Mouse (Mus musculus) monocyte, adult 5-6 weeks (primary cell): ENCODE data around the gene Gm8369. TPM values are rescaled to one million over a fixed set of nuclear protein-coding genes. Genes with fewer than 3 reads are reported as not detected.
A peak's percentile ranks its signal among the peaks of the same experiment; 100 is the strongest.
"Not testable (repeated sequence)": the region's sequence is repeated elsewhere in the genome, so short reads cannot be mapped to it uniquely, and the experiment has no call there.

ENCODE experiments used
- ATAC-seq: fragments of 153-309, 156-312 bp; replicated peaks from 2 replicates; pipeline ENCODE4 v1.8.0; 2017; ENCODE audit warnings: mild to moderate bottlenecking; ENCODE audit not compliant: low TSS enrichment, insufficient number of reproducible peaks, severe bottlenecking, poor library complexity, low FRiP score
- total RNA-seq: library from RNA; stranded (forward); fragments of 200-1000, 200-491, 200-594 nt; gene quantifications from 3 replicates; pipeline ENCODE4 v1.2.3, GENCODE M21; 2017

The Gm8369 gene
- 50.1 to 131 TPM (median 127 TPM) in 3 replicates for total RNA-seq

DNA sequence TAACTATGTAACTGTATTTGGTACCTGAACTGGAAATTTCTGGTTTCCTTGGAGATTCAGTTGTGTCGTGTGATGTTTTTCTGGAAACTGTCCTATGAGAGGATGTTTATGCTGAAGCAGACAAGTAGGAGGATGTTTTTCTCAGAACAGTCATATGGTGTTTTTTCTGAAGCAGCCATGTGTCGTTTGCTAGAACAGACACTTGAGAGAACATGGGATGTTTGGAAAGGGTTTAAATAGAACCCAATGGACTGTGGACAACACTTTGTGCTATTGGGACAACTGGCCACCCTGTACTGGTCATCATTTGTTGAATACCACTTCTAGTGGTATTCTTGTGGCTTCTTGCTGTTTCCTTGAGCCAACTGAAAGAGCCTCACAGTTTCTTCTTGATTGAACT, at the start of gene Gm8369:
Gm8369 (plus strand) TSS at position 193 of the 400 bp plus-strand sequence.
- ATAC-seq = no peak

DNA sequence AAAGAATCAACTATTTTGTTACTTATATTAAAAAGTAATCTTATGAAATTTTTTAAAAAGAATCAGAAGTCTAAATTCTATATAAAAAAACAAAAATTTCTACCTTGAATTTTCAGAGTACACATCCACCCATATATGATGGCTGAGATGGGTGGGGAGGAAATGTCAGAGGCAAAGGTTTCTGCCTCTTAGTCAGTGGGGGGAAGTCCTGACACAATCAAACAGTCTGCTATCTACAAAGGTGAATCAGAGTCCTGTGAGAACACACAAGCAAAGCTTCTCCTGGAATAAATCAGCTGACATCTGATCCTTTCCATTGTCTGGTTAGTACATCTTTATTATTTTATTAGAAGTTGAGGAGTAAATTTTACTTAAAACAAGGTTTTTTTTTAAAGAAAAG, 42.4 kb upstream of the Gm8369 start, which contains the start of gene Ms4a4b:
Ms4a4b (plus strand) TSS at position 216 of the 400 bp plus-strand sequence.
- no peak for ATAC-seq

DNA sequence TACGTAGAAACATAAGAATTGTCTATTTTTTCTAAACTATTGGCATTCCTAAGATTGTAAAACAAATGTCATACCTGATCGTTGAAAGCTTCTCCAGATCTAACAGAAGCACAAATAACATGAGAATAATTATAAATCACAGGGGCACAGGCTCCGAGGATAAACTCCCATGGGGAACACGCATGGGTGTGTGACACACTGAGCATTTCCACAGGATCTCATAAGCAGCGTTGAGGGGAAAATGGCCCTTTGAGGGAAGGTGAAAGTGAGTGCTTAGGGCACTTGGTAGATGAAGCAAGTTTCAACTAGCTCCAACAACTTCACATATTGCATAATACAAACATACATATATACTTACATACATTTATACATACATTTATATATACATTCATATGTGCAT, 41.8 kb upstream of the Gm8369 start:
- no peak for ATAC-seq

DNA sequence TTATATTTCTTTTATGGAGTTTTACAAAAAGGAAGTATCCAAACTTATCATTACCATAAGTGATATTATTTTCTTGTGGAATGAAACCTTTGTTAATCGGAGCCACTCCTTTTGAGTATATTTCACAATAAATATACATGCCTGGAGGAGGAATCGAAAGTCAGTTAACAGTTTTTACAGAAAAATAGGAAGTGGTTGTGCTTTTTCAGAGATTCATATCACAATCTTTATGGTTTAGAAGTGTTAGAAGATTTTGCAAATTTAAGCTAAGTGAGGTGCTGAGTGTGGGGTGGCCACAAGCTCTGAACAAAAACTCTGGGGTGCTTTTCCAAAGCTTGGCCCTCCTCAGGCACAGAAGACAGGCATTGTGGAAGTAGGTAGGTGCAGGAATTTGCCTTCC, 38.5 kb upstream of the Gm8369 start:
- ATAC-seq = peak; percentile 76

DNA sequence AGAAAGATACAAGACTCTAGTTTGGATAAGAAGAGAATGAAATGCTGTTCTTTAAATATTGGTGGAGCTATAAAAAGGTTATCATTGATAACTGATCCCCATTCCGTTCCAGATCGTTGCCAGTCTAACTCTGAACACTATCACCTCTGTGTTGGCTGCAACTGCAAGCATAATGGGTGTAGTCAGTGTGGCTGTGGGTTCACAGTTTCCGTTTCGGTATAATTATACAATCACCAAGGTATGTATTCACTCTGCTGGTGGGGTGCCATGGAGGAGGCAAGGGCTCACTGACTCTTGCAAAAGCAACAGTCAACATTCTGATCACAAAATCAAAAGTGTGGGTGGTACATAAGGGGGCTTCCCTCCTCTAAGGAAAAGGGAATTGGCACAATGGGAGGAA, 26.7 kb upstream of the Gm8369 start:
- ATAC-seq = not testable (repeated sequence)

DNA sequence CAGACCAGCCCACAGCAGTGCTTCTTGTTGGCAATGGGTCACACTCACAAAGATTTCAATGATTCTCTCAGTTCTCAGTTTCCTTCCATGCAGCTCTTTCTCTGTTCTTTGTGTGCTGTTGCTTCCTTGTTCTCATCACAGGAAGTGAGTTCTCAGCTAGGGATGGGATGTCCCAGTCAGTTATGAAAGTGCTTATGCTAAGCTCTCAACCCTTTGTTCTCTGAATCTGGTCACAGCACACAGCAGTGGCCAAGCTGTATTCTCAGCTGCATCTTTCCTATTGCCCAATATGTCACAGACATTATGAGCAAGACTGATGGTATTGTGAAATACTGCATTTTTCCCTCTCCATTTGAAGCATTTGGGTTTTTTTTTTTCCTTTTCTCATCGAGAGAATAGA, 20.9 kb upstream of the Gm8369 start:
- peak; percentile 91 for ATAC-seq

DNA sequence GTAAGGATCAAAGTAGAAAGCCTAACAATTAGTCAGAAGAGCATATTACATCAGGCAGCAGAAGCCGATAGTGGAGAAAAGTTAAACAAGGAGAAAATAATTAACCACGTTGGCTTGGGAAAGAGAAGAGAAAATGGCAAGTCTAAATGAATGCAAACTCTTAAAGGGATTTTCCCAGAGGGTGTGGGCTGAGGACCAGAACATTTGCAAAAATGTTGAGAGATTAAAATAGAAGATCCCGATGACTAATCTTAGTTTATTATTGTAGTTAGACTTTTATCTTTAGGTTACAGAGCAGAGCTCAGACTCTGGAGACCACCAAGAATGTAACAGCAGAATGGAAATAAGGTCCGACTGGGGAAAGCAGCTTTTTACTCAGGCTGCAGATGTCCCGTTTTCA, 19.3 kb upstream of the Gm8369 start:
- ATAC-seq = no peak

DNA sequence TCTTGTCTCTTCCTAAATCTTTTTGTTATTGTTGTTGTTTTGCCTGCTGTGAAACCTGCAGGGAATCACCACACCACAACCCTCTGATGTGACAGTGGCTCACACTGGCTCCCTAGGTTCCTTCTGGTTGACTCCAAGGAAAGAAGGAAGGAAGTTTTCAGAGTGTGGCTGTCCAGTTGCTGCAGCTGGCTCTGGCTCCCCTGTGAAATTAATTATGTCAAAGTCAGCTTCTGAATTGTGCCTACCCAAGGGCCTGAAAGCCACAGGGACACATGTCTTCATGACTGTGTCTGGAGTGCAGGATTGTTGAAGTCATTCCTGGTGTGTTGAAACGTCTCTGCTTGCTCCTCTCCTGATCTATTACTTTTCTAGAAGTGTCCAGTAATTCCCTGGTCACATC, 17.4 kb upstream of the Gm8369 start:
- ATAC-seq = not testable (repeated sequence)

DNA sequence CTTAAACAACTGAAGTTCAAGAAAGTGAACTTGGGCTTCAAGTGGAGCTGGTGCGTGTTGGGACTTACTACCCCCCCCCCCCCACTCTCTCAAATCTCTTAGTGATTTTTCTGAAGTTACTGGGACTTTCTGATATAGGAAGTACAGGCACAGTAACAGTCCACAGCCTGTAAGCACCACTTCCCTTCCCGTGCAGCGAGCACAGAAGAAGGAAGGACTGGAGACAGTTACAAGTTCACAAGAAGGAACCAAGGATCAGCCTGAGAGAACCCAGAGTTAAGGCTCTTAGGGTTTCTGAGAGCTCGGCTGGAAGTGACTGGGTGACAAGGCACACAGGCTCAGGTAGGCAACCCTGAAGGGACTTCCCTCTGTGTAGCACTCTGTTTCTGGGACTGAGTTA, 16.5 kb upstream of the Gm8369 start, which contains the start of gene Ms4a6c:
Ms4a6c (plus strand) TSS at position 152 of the 400 bp plus-strand sequence.
- peak; percentile 83 for ATAC-seq

DNA sequence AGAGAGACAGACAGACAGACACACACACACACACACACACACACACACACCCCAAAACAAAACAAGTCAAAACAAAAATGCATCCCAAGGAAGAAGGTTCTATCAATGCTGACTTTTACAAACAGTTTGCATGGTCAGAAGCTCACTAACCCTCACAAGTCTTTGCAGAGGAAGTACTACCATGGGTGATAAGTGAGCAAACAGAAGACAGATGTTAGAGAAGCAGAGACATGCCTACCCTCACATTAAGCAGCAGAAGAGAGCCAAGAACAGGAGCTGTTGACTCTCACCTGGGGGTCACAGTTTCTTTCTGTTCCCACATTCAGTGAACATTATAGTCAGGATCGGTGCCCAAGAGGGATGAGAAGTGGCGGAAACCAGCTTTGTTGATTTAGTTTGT, 6.0 kb upstream of the Gm8369 start:
- no peak for ATAC-seq

DNA sequence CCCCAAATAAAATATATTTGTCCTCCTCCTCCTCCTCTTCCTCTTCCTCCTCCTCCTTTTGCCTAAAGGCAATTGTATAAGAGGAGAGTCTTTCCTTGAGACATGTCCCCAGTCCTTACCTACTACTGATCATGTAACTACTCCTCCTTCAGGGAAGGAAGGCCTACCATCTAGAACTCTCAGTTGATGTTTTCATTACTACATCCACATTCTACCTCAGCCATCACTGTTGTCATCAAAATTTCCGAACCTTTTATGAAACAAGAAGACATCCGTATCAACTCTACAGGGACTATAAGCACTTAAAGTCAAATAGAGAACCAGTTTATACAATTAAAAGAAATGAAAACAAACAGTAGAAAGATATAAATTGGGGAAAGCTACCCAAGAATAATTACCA, 3.1 kb upstream of the Gm8369 start:
- ATAC-seq = no peak

DNA sequence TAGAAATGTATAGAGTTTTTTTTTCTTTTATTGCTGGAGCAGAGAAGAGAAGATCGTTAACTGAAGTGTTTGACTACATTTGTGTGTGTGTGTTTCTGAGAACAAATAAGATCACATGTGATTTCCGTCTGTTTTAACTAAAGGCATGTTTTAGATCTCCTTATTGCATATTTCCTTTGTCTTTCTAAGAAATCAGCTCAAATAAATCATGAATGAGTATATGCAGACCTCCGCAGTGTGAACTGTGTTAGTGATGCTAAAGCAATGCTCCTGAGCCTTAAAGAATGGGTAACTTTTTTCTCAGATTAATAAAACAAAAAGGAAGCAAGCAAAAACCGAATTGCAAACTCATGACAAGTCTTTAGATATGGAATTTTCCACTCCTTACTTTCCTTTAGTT, 1.8 kb upstream of the Gm8369 start:
- ATAC-seq = no peak

DNA sequence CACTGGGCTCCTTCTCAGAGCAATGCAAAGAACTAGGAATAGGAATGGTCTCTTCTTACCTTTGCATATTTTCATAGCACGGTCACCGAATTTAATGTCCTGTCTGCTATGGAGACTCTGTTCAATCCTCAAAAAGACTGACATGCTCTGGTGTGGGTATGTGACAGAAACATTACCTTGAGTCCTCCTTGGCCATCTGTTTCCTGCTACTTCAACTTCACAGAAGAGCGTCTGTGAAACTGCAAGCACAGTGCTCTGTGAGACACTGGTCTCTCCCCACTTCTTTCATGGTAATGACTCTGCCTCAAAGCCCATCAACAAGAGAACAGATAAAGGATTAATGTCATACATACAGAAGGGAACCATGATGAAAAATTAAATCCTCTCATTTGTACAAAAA, 1.4 kb upstream of the Gm8369 start:
- ATAC-seq = no peak

DNA sequence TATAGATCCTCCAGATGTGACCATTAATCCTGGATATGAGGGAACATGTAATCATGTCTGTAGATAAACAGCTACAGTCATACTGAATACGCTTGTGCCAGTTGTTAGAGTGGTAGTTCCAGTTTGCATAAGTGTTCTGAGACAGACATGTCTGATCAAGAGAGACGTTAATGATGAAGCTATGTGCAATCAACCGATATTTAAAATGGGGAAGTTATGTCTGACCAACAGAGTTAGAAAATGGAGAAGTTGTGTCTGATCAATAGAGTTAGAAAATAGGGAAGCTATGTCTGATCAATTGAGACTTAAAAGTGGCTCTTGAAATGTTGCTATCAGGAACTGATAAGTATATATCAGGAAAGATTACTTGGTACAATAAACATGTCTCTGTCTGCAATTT, 472 bp upstream of the Gm8369 start:
- peak; percentile 84 for ATAC-seq

DNA sequence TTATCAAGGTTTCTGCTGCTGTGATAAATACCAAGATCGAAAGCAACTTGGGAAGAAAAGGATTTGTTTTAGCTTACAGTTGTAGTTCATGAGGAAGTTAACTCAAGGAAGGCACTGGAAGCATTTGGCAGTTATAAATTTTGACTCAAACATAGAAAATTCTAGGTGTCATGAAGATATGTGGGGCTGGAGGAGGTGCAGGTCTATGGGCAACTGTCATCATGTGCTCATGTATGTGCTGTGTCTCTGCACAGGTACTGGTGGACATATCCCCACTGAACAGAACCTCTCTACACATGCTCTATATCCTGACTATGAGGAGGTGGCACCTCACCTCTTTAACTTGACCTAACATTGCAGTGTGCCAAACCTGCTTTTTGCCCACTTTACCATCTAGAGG, 861 bp downstream of the Gm8369 start:
- no peak for ATAC-seq

DNA sequence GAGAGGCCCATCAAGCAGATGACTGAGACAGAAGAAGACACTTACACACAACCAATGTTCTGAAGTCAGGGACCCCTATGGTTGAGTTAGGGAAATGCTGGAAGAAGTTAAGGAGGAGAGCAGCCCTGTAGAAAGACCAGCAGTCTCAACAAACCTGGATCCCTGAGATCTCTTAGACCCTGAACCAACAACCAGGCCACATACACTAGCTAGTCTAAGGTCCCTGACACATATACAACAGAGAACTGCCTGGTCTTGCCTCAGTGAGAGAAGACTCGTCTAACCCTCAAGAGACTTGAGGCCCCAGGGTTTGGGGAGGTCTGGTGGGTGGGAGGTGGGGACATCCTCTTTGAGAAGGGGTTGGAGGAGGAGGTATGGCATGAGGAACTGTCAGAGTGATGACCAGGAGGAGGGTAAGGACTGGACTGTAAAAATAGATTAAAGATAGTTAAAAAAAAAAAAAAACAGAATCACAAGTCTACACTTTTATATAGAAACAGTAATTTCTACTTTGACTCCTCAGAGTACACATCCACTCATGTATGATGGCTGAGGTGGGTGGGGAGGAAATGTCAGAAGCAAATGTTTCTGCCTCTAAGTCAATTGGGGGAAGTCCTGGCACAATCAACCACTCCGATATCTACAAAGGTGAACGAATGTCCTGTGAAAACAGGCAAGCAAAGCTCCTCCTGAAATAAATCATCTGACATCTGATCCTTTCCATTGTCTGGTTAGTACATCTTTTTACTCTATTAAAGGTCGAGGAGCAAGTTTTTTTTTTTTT, 5.9 kb downstream of the Gm8369 start:
- ATAC-seq = no peak

DNA sequence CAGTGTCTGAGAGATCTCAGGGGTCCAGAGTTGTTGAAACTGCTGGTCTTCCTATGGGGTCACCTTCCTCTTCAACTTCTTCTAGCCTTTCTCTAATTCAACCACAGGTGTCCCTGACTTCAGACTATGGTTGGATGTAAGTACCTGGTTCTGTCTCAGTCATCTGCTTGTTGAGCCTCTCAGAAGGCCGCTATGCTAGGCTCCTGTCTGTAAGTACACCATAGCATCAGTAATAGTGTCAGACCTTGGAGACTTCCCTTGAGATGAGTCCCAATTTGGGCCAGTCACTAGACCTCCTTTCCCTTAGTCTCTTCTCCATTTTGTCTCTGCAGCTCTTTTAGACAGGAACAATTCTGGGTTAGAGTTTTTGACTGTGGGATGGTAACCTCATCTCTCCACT, 6.9 kb downstream of the Gm8369 start:
- no peak for ATAC-seq

DNA sequence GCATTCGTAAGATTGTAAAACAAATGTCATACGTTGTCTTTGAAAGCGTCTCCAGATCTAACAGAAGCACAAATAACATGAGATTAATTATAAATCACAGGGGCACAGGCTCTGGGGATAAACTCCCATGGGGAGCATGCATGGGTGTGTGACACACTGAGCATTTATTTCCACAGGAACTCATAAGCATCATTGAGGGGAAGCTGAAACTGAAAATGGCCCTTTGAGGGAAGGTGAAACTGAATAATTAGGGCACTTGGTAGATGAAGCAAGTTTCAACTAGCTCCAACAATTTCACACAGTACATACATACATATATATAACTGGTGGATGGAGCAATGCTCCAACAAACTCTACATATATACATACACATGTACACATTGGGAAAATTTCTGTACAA, 8.8 kb downstream of the Gm8369 start:
- peak; percentile 82 for ATAC-seq

DNA sequence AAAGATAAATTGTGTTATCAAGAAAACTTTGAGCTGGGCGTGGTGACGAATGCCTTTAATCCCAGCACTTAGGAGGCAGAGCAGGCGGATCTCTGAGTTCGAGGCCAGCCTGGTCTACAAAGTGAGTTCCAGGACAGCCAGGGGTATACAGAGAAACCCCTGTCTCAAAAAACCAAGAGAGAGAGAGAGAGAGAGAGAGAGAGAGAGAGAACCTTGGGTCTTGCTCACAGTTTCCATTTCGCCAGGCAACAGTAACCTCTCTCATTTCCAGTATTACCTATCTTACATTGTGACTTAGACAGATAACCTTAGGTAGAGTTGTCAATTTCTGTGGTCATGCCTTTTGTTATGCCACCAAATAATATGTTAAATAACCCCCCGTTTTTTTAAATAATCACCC, 10.6 kb downstream of the Gm8369 start:
- ATAC-seq = no peak

DNA sequence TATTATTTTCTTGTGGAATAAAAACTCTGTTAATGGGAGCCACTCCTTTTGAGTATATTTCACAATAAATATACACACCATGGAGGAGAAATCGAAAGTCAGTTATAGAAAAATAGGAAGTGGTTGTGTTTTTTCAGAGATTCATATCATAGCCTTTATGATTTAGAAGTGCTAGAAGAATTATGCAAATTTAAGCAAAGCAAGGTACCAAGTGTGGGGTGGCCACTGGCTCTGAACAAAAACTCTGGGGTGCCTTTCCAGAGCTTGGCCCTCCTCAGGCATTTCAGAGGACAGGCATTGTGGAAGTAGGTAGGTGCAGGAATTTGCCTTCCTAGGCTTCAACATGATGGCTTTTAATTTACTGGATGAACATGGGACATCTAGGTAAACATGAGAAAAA, 11.6 kb downstream of the Gm8369 start:
- peak; percentile 45; the same call in 1 of the 2 replicates for ATAC-seq

DNA sequence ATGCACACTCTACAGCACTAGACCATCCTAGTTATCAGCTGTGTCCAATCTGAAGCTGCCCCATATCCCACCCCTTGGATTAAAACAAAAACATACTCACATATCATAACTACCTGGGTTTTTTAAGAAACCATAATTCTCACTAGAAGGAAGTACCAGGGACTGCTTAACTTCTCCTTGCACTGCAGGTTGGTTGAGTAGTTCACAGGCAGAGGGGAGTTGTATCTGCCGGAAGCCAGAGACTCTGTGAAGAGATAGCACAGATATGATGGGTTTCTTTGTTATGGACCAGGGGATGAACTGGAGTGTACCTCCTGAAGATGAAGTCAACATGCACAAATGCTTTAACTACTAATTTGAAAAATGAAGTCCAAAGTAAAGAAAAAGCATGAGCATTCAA, 15.1 kb downstream of the Gm8369 start:
- ATAC-seq = no peak
